Mouse (Mus musculus) lung, embryonic 15.5 days (tissue): ENCODE measurements around the gene Slc25a30. TPM values are rescaled to one million over a fixed set of nuclear protein-coding genes. Genes with fewer than 3 reads are reported as not detected.

ENCODE experiments used
- ATAC-seq: fragments of 200-750 bp; cut with Nextera tagmentation; 2 replicates; pipeline ENCODE4 v1.8.0; 2017; ENCODE audit warnings: moderate number of reproducible peaks, borderline replicate concordance; ENCODE audit not compliant: low FRiP score, low TSS enrichment; ENCODE audit errors: extremely low read depth
- H3K27ac ChIP-seq: fragments of 300-500 bp; sonication (generic); 2 replicates; pipeline ENCODE4 v1.5.1; 2015; ENCODE audit warnings: moderate library complexity, mild to moderate bottlenecking, inconsistent platforms
- H3K27me3 ChIP-seq: fragments of 300-500 bp; sonication (generic); 2 replicates; pipeline ENCODE4 v1.6.1; 2015; ENCODE audit warnings: inconsistent platforms
- H3K36me3 ChIP-seq: fragments of 300-500 bp; sonication (generic); 2 replicates; pipeline ENCODE4 v1.6.1; 2015; ENCODE audit warnings: inconsistent platforms
- H3K4me1 ChIP-seq: fragments of 300-500 bp; sonication (generic); 2 replicates; pipeline ENCODE4 v1.6.1; 2015; ENCODE audit warnings: inconsistent platforms
- H3K4me2 ChIP-seq: fragments of 300-500 bp; sonication (generic); 2 replicates; pipeline ENCODE4 v1.6.1; 2015; ENCODE audit warnings: inconsistent platforms, mild to moderate bottlenecking, moderate library complexity
- H3K4me3 ChIP-seq: fragments of 300-500 bp; sonication (generic); 2 replicates; pipeline ENCODE4 v1.5.1; 2015; ENCODE audit warnings: mild to moderate bottlenecking, inconsistent platforms
- H3K9ac ChIP-seq: fragments of 300-500 bp; sonication (generic); 2 replicates; pipeline ENCODE4 v1.6.1; 2015; ENCODE audit warnings: inconsistent platforms
- H3K9me3 ChIP-seq: fragments of 300-500 bp; sonication (generic); 2 replicates; pipeline ENCODE4 v1.6.1; 2016; ENCODE audit warnings: inconsistent platforms
- WGBS: fragments of 180-500 bp; shearing (Covaris S2); methylation state at CpG from one replicate; pipeline ENCODE4 v1.1.7; 2015; 5-methylcytosine and 5-hydroxymethylcytosine counted together
- polyA plus RNA-seq: library from polyadenylated mRNA; unstranded; fragments of >200 nt; fragmentation: Nextera tagmentation; extraction: Ambion mirVana; gene quantifications from 2 replicates; pipeline ENCODE4 v1.2.1, GENCODE M21; 2015

Slc25a30 gene
- polyA plus RNA-seq, 1 experiment from 2014 or later, result 3.6 TPM

DNA sequence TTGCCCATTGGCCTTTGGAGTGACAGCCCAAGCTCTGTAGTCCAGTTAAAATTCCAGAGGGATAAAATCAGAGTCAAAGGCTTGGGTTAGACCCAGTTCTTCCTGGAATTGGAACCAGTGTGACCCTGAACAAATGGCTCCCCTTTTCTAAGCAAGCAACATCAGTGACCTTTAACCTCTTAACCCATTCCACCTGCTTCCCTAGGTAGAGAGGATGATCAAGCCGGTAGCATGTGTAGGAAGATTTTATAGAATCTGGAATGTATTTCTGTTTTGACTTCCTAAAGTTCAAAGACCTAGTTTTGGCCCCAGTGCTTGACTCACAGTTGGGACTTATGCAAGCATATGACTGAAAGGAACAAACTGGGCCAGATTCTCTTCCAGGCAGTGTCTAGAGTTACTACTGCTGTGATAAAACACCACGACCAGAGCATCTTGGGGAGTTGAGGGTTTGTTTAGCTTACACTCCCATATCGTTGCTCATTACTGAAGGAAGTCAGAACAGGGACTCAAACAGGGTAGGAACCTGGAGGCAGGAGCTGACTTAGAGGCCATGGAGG is 40.1 kb upstream of the Slc25a30 start:
- H3K9me3 ChIP-seq, result no peaks in the 10 kb centered on the region
- no peak overlapping the region for H3K9ac ChIP-seq
- no peak for ATAC-seq
- H3K27me3 ChIP-seq, result 0 out of 2 replicates have a peak, but pooled peaks cover 7% of the 10 kb centered on the region
- H3K4me2 ChIP-seq, result no peak overlapping the region
- H3K4me1 ChIP-seq, result peaks cover 14% of the 10 kb centered on the region
- H3K36me3 ChIP-seq, result no peaks in the 10 kb centered on the region
- WGBS, result 46% methylated on average over 3 of the region's 3 CpGs
- no peak overlapping the region for H3K4me3 ChIP-seq
- H3K27ac ChIP-seq, result no peak overlapping the region

DNA sequence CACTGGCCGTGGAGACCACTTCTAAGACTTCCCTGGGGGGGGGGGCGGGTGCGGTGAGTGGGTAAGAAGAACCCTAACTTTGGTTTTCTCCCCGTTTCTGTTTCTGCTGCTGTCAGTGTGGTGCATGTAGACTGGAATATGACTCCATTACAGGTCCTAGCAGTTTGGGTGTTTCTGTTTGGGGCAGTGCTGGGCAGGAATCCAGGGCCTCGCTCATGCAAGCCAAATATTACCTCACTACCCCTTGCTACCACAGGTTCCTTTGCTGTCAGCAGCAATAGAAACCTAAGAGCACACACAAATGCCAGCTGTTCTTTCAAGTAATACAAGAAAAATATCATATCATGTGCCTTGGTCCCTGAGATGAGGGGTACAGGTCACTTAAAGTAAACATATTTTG is 33.2 kb upstream of the Slc25a30 start:
- ATAC-seq, result no peak
- no peak overlapping the region for H3K9ac ChIP-seq
- no peak overlapping the region for H3K27ac ChIP-seq
- 60% methylated on average over 5 of the region's 5 CpGs for WGBS
- no peaks in the 10 kb centered on the region for H3K4me1 ChIP-seq
- no peaks in the 10 kb centered on the region for H3K27me3 ChIP-seq
- H3K4me3 ChIP-seq, result no peak overlapping the region
- no peaks in the 10 kb centered on the region for H3K9me3 ChIP-seq
- no peak overlapping the region for H3K4me2 ChIP-seq
- H3K36me3 ChIP-seq, result no peaks in the 10 kb centered on the region

DNA sequence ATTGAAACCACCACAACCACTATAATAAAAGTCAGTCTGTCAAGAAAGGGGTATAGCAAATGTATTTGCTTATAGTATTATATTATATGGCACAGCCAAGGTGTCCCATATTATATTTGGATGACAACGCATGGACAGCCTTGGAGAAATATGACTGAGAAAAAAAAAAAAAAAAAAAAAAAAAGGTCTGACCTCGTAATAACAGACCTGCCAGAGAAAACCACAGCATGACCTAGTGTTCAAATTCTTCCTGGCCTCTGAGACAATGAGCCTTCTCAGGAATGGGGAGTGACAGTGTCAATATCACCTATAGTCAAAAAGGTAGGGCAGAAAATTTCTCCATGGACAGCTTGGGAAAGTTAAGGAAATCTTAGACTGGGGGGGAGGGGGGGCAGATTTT is 32.5 kb upstream of the Slc25a30 start:
- Histone ChIP-seq H3K27ac (no peak overlapping the region), H3K4me3 (no peak overlapping the region), H3K4me1 (no peaks in the 10 kb centered on the region), H3K9me3 (no peaks in the 10 kb centered on the region), H3K4me2 (no peak overlapping the region), H3K9ac (no peak overlapping the region), H3K36me3 (no peaks in the 10 kb centered on the region), H3K27me3 (no peaks in the 10 kb centered on the region)
- no peak for ATAC-seq
- WGBS, result 58% methylated on average over 2 of the region's 2 CpGs

DNA sequence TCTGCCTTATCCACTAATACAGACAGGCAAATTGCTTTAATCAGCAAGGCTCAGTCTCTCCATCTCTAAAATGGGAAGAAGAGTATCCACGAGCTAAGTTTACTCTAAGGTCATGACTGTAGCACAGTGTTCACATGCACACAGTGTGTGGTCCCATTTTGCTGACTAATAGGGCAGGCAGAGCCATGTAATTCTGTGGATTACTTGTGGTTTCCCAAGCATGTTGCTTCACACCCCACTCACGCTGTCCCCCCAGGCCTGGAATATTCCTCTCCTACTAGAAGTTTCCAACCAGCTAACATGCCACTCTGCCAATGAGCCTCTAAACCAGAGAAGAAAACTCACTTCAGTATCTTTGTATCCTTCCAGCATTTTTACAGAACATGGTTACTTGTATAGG is 31.7 kb upstream of the Slc25a30 start:
- no peaks in the 10 kb centered on the region for H3K36me3 ChIP-seq
- no peak overlapping the region for H3K4me2 ChIP-seq
- H3K27ac ChIP-seq, result no peak overlapping the region
- H3K9ac ChIP-seq, result no peak overlapping the region
- no peaks in the 10 kb centered on the region for H3K9me3 ChIP-seq
- no peak for ATAC-seq
- H3K27me3 ChIP-seq, result no peaks in the 10 kb centered on the region
- H3K4me3 ChIP-seq, result no peak overlapping the region
- H3K4me1 ChIP-seq, result no peaks in the 10 kb centered on the region
- 81% methylated on average over 2 of the region's 2 CpGs for WGBS

DNA sequence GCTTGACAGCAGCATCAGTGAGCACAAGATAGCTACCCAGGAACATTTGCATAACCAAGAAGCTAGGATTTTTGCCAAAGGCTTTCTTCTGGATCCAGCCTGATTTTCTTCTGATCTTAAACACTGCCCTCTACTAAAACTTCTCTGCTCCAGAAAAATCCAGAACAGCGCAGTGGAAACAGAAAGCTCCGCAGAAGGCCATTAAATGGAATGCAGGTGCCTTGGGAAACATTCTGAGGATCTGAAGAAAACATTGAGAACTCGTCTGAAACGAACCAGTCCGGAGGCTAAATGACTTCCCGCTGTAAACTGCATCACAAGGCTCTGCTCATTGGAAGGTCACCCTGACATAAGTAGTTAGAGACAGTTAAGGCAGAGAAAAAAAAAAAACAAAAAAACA is 23.1 kb upstream of the Slc25a30 start:
- no peak overlapping the region for H3K4me2 ChIP-seq
- ATAC-seq, result no peak
- 88% methylated on average over 6 of the region's 6 CpGs for WGBS
- H3K27ac ChIP-seq, result no peak overlapping the region
- no peaks in the 10 kb centered on the region for H3K4me1 ChIP-seq
- no peak overlapping the region for H3K4me3 ChIP-seq
- H3K9me3 ChIP-seq, result no peaks in the 10 kb centered on the region
- no peaks in the 10 kb centered on the region for H3K36me3 ChIP-seq
- no peaks in the 10 kb centered on the region for H3K27me3 ChIP-seq
- no peak overlapping the region for H3K9ac ChIP-seq

- H3K27ac ChIP-seq, result no peak overlapping the region
- H3K36me3 ChIP-seq, result no peaks in the 10 kb centered on the region
- no peak for ATAC-seq
- no peak overlapping the region for H3K4me3 ChIP-seq
- 67% methylated on average over 8 of the region's 8 CpGs for WGBS
- no peaks in the 10 kb centered on the region for H3K9me3 ChIP-seq
- H3K4me1 ChIP-seq, result no peaks in the 10 kb centered on the region
- H3K9ac ChIP-seq, result no peak overlapping the region
- H3K4me2 ChIP-seq, result no peak overlapping the region
- no peaks in the 10 kb centered on the region for H3K27me3 ChIP-seq
Observed at GRCm38 (mm10) chr14:75807800-75808199, 21.0 kb upstream of the Slc25a30 start.

DNA sequence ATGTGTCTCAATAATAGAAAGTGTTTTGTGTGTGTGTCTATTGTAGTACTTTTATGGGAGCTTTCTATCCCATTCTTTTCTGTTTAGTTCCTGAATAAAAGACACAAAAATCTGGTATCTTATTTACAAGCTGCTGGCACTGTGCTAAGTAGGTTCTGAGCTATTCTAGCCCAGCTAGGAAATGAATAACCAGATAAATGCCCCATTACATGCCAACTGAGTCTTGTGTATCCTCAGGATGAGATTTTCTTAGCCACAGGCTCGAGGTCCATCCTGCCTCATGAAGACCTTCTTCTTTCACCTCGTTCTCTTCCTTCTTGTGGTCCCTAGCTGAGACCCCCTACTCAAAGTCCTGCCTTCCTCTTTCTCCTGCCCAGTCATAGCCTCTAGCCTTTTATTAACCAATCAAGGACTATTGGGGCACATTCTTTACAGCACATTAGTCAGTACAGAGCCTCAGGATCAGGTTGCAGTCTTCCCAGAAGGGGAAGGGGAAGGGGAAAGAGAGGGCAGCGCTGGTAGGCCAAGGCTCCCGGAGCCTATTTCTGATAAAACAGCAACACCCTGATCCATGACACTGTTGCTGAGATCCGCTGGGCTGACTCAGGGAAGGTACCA is 11.0 kb upstream of the Slc25a30 start:
- Histone ChIP-seq H3K4me1 (no peaks in the 10 kb centered on the region), H3K4me3 (no peak overlapping the region), H3K9ac (no peak overlapping the region), H3K9me3 (no peaks in the 10 kb centered on the region), H3K4me2 (no peak overlapping the region), H3K27me3 (no peaks in the 10 kb centered on the region), H3K36me3 (no peaks in the 10 kb centered on the region), H3K27ac (no peak overlapping the region)
- WGBS, result 23% methylated on average over 5 of the region's 5 CpGs
- ATAC-seq, result no peak

- ATAC-seq, result no peak
Observed at GRCm38 (mm10) chr14:75795918-75796317, 9.1 kb upstream of the Slc25a30 start.

GRCm38 (mm10) chr14:75794726-75795125 is 7.9 kb upstream of the Slc25a30 start:
- Histone ChIP-seq H3K9ac (no peak overlapping the region), H3K9me3 (no peaks in the 10 kb centered on the region), H3K4me3 (no peak overlapping the region), H3K27me3 (no peaks in the 10 kb centered on the region), H3K27ac (no peak overlapping the region), H3K36me3 (no peaks in the 10 kb centered on the region), H3K4me2 (no peak overlapping the region), H3K4me1 (no peaks in the 10 kb centered on the region)
- ATAC-seq, result no peak
- whole genome bisulfite sequencing, result 54% methylated on average over 5 of the region's 5 CpGs

More at GRCm38 (mm10) chr14:75795918-75796317, 9.1 kb upstream of the Slc25a30 start:
- Histone ChIP-seq H3K4me1 (no peaks in the 10 kb centered on the region), H3K27me3 (no peaks in the 10 kb centered on the region), H3K4me2 (no peak overlapping the region), H3K4me3 (no peak overlapping the region), H3K9me3 (no peaks in the 10 kb centered on the region), H3K36me3 (no peaks in the 10 kb centered on the region), H3K9ac (no peak overlapping the region), H3K27ac (no peak overlapping the region)
- 85% methylated on average over 4 of the region's 4 CpGs for WGBS

- Histone ChIP-seq H3K27me3 (no peaks in the 10 kb centered on the region), H3K27ac (no peak overlapping the region), H3K36me3 (no peaks in the 10 kb centered on the region), H3K4me1 (no peaks in the 10 kb centered on the region), H3K9me3 (no peaks in the 10 kb centered on the region), H3K4me3 (no peak overlapping the region), H3K9ac (no peak overlapping the region), H3K4me2 (no peak overlapping the region)
- no peak for ATAC-seq
- WGBS, result 60% methylated on average over 6 of the region's 6 CpGs
Observed at GRCm38 (mm10) chr14:75794324-75794723, 7.5 kb upstream of the Slc25a30 start.

- H3K36me3 ChIP-seq, result no peaks in the 10 kb centered on the region
- H3K4me1 ChIP-seq, result no peaks in the 10 kb centered on the region
- peaks cover 4% of the 10 kb centered on the region; the same call in 1 of the 2 replicates for H3K27me3 ChIP-seq
- H3K27ac ChIP-seq, result no peak overlapping the region
- no peak overlapping the region for H3K4me3 ChIP-seq
- ATAC-seq, result no peak
- H3K4me2 ChIP-seq, result no peak overlapping the region
- no peaks in the 10 kb centered on the region for H3K9me3 ChIP-seq
- no peak overlapping the region for H3K9ac ChIP-seq
- WGBS, result 78% methylated on average over 4 of the region's 4 CpGs
Observed at GRCm38 (mm10) chr14:75793110-75793509, 6.3 kb upstream of the Slc25a30 start.

- Histone ChIP-seq H3K4me3 (no peak overlapping the region), H3K36me3 (no peaks in the 10 kb centered on the region), H3K4me1 (no peaks in the 10 kb centered on the region; the same call in 1 of the 2 replicates), H3K9me3 (no peaks in the 10 kb centered on the region), H3K27ac (no peak overlapping the region), H3K4me2 (no peak overlapping the region), H3K27me3 (peaks cover 5% of the 10 kb centered on the region; the same call in 1 of the 2 replicates), H3K9ac (no peak overlapping the region)
- ATAC-seq, result no peak
- WGBS, result 84% methylated on average over 3 of the region's 3 CpGs
Observed at GRCm38 (mm10) chr14:75791372-75791771, 4.5 kb upstream of the Slc25a30 start.
